Comparison of ENCODE assay signal across 7 mouse cellular contexts in the genomic region with DNA sequence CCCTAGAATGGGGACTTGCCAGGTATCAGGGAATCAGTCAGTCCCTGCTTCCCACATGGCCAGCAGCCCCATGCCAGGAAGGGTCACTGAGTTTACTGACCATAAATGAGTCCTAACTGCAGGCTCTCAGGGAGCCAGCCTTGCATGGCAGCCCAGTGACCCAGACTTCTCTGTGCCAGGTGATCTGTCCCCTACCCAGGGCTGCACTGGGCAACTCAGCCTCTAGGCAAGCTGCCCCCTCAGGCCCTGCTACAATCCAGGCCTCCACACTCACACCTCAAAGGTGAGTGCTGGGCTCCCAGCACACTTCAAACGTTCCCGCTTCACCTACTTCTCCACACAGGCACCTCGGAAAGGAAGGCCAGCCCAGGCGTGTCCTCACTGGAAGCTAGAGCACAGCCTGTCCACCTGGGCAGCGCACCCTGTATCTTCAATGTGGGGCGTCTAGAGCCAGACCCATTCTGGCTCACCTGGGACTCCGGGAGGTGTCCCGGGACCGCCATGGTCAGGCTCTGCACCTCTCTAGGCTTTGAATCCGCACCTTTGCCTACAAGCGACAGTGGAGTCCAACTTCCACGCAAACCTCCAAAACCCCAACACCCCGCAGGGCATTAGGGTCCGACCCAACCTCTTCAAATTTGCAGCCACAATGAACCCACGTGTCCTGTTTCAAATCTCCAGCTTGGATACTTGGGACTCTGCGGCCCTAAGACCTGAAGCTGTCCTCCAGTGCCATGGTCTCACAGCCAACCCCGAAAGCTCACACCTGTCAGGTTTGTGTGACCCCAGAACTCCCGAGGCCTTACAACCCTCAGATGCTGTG. TPM values are rescaled to one million over a fixed set of nuclear protein-coding genes. Genes with fewer than 3 reads are reported as not detected.
A peak's percentile ranks its signal among the peaks of the same experiment; 100 is the strongest.
DNase-seq lines count a peak whose midpoint lies in the region; ATAC-seq and TF ChIP-seq lines count a peak whose summit lies in the region.

No protein-coding gene starts in this region.

- no peak for TF ChIP-seq CTCF in kidney, postnatal 0 days (IDR thresholded peaks at IDR 0.05; ENCODE audit: low read depth)

- peak overlapping the region; percentile 75 for H3K4me3 ChIP-seq in neural tube, embryonic 11.5 days (ENCODE audit: low read depth, low read length)
- peak overlapping the region; percentile 88 for H3K4me3 ChIP-seq in forebrain, embryonic 12.5 days (replicated peaks)
- peak overlapping the region; percentile 83 for H3K4me3 ChIP-seq in kidney, postnatal 0 days (replicated peaks; ENCODE audit: low read depth, low read length)
- H3K4me3 ChIP-seq in neural tube, embryonic 14.5 days (ENCODE audit: low read depth, low read length) = peak overlapping the region; percentile 74

- 0 out of 2 replicates have a peak, but pooled peaks cover 2% of the 10 kb centered on the region for H3K36me3 ChIP-seq in neural tube, embryonic 11.5 days (ENCODE audit: control insufficient read depth, insufficient read depth, low read length)
- peaks cover 8% of the 10 kb centered on the region for H3K36me3 ChIP-seq in forebrain, embryonic 12.5 days (replicated peaks)
- 0 out of 2 replicates have a peak, but pooled peaks cover 3% of the 10 kb centered on the region for H3K36me3 ChIP-seq in kidney, postnatal 0 days (ENCODE audit: insufficient read depth, low read length)
- H3K36me3 ChIP-seq in neural tube, embryonic 14.5 days (ENCODE audit: control insufficient read depth, insufficient read depth, low read length) = no peaks in the 10 kb centered on the region

- no peaks in the 10 kb centered on the region for H3K27me3 ChIP-seq in neural tube, embryonic 11.5 days (ENCODE audit: control insufficient read depth, insufficient read depth, low read length)
- peaks cover 19% of the 10 kb centered on the region; the same call in 1 of the 2 replicates for H3K27me3 ChIP-seq in forebrain, embryonic 12.5 days
- no peaks in the 10 kb centered on the region for H3K27me3 ChIP-seq in kidney, postnatal 0 days (ENCODE audit: insufficient read depth, low read length)
- no peaks in the 10 kb centered on the region for H3K27me3 ChIP-seq in neural tube, embryonic 14.5 days (ENCODE audit: control insufficient read depth, insufficient read depth, low read length)

- peaks cover 33% of the 10 kb centered on the region for H3K4me1 ChIP-seq in neural tube, embryonic 11.5 days (ENCODE audit: control insufficient read depth, insufficient read depth, low read length)
- peaks cover 74% of the 10 kb centered on the region for H3K4me1 ChIP-seq in forebrain, embryonic 12.5 days
- H3K4me1 ChIP-seq in kidney, postnatal 0 days (replicated peaks; ENCODE audit: insufficient read depth, low read length) = peaks cover 14% of the 10 kb centered on the region; the same call in 1 of the 2 replicates
- H3K4me1 ChIP-seq in neural tube, embryonic 14.5 days (ENCODE audit: control insufficient read depth, insufficient read depth, low read length) = peaks cover 32% of the 10 kb centered on the region

- ATAC-seq in neural tube, embryonic 11.5 days (ENCODE audit: insufficient read depth, low FRiP score, low TSS enrichment) = no peak
- no peak for ATAC-seq in forebrain, embryonic 12.5 days (ENCODE audit: low FRiP score)
- no peak for ATAC-seq in kidney, postnatal 0 days (replicated peaks; ENCODE audit: low FRiP score, low read depth)
- ATAC-seq in neural tube, embryonic 14.5 days (ENCODE audit: low read depth) = no peak

- 0 out of 2 replicates have a peak, but pooled peaks cover 2% of the 10 kb centered on the region for H3K9me3 ChIP-seq in neural tube, embryonic 11.5 days (ENCODE audit: control insufficient read depth, low read length)
- no peaks in the 10 kb centered on the region for H3K9me3 ChIP-seq in forebrain, embryonic 12.5 days
- no peaks in the 10 kb centered on the region for H3K9me3 ChIP-seq in kidney, postnatal 0 days (replicated peaks; ENCODE audit: low read length)
- no peaks in the 10 kb centered on the region for H3K9me3 ChIP-seq in neural tube, embryonic 14.5 days (ENCODE audit: control insufficient read depth, low read length)

- 67% methylated on average over 18 of the region's 18 CpGs for WGBS in neural tube, embryonic 11.5 days
- 73% methylated on average over 18 of the region's 18 CpGs for WGBS in forebrain, embryonic 12.5 days
- 45% methylated on average over 18 of the region's 18 CpGs for WGBS in kidney, postnatal 0 days
- WGBS in neural tube, embryonic 14.5 days = 71% methylated on average over 18 of the region's 18 CpGs

- 0 out of 2 replicates have a peak overlapping the region, but pooled peaks have one; percentile 27 for H3K27ac ChIP-seq in neural tube, embryonic 11.5 days (ENCODE audit: low read depth, low read length)
- H3K27ac ChIP-seq in forebrain, embryonic 12.5 days = no peak overlapping the region
- H3K27ac ChIP-seq in kidney, postnatal 0 days = peak overlapping the region; percentile 98
- H3K27ac ChIP-seq in neural tube, embryonic 14.5 days (ENCODE audit: low read depth, low read length) = no peak overlapping the region

- H3K4me2 ChIP-seq in neural tube, embryonic 11.5 days (ENCODE audit: low read depth) = peak overlapping the region; percentile 95
- peak overlapping the region; percentile 84 for H3K4me2 ChIP-seq in forebrain, embryonic 12.5 days
- H3K4me2 ChIP-seq in kidney, postnatal 0 days (ENCODE audit: low read length) = peak overlapping the region; percentile 93
- H3K4me2 ChIP-seq in neural tube, embryonic 14.5 days (ENCODE audit: low read depth, low read length) = peak overlapping the region; percentile 86

- DNase-seq in neural tube, embryonic 11.5 days (ENCODE audit: low spot score) = no peak
- no peak for DNase-seq in neural tube, embryonic 10.5 days (ENCODE audit: extremely low spot score, low spot score)
- no peak for DNase-seq in kidney, postnatal 0 days (ENCODE audit: low spot score)
- DNase-seq in ovary, adult 18-20 months (ENCODE audit: low spot score) = no peak
- no peak for DNase-seq in embryo, embryonic 10.5 days (ENCODE audit: low spot score)

- H3K9ac ChIP-seq in neural tube, embryonic 11.5 days (ENCODE audit: low read length) = peak overlapping the region; percentile 7; the same call in 1 of the 2 replicates
- peak overlapping the region; percentile 87 for H3K9ac ChIP-seq in forebrain, embryonic 12.5 days
- H3K9ac ChIP-seq in kidney, postnatal 0 days (ENCODE audit: low read depth, low read length) = peak overlapping the region; percentile 92
- H3K9ac ChIP-seq in neural tube, embryonic 14.5 days (replicated peaks; ENCODE audit: low read depth, low read length) = peak overlapping the region; percentile 92

RNA-seq across cellular contexts. Expression of gene Ssbp4, which starts 1.7 kb away (rescaled TPM):
- polyA plus RNA-seq in neural tube, embryonic 11.5 days (2014; fragmentation: Nextera tagmentation; extraction: Ambion mirVana) = 125 and 137 TPM in 2 replicates
- polyA plus RNA-seq in forebrain, embryonic 12.5 days (2016; fragmentation: Nextera tagmentation; extraction: Ambion mirVana) = 97.4 and 106 TPM in 2 replicates
- 166 and 188 TPM in 2 replicates for polyA plus RNA-seq in kidney, postnatal 0 days (2015; fragmentation: Nextera tagmentation; extraction: Ambion mirVana)
- polyA plus RNA-seq in neural tube, embryonic 14.5 days (2014; fragmentation: Nextera tagmentation; extraction: Ambion mirVana) = 163 and 240 TPM in 2 replicates

RNA-seq across cellular contexts. Expression of gene Lrrc25, which starts 9.0 kb away (rescaled TPM):
- polyA plus RNA-seq in neural tube, embryonic 11.5 days (2014; fragmentation: Nextera tagmentation; extraction: Ambion mirVana) = 0.85 and 1.2 TPM in 2 replicates
- polyA plus RNA-seq in forebrain, embryonic 12.5 days (2016; fragmentation: Nextera tagmentation; extraction: Ambion mirVana) = 0.31 and 0.45 TPM in 2 replicates
- polyA plus RNA-seq in kidney, postnatal 0 days (2015; fragmentation: Nextera tagmentation; extraction: Ambion mirVana) = 1.9 and 2.8 TPM in 2 replicates
- polyA plus RNA-seq in neural tube, embryonic 14.5 days (2014; fragmentation: Nextera tagmentation; extraction: Ambion mirVana) = 0.20 and 1.8 TPM in 2 replicates

RNA-seq across cellular contexts. Expression of gene Isyna1, which starts 12.8 kb away (rescaled TPM):
- 87.9 and 90.7 TPM in 2 replicates for polyA plus RNA-seq in neural tube, embryonic 11.5 days (2014; fragmentation: Nextera tagmentation; extraction: Ambion mirVana)
- 101 and 107 TPM in 2 replicates for polyA plus RNA-seq in forebrain, embryonic 12.5 days (2016; fragmentation: Nextera tagmentation; extraction: Ambion mirVana)
- polyA plus RNA-seq in kidney, postnatal 0 days (2015; fragmentation: Nextera tagmentation; extraction: Ambion mirVana) = 166 and 169 TPM in 2 replicates
- polyA plus RNA-seq in neural tube, embryonic 14.5 days (2014; fragmentation: Nextera tagmentation; extraction: Ambion mirVana) = 65.5 and 73.3 TPM in 2 replicates

RNA-seq across cellular contexts. Expression of gene Gdf15, which starts 25.3 kb away (rescaled TPM):
- polyA plus RNA-seq in neural tube, embryonic 11.5 days (2014; fragmentation: Nextera tagmentation; extraction: Ambion mirVana) = 0.28 TPM in 1 of 2 replicates, not detected in the other
- 0.14 TPM in 1 of 2 replicates, not detected in the other for polyA plus RNA-seq in forebrain, embryonic 12.5 days (2016; fragmentation: Nextera tagmentation; extraction: Ambion mirVana)
- polyA plus RNA-seq in kidney, postnatal 0 days (2015; fragmentation: Nextera tagmentation; extraction: Ambion mirVana) = 3.0 and 3.2 TPM in 2 replicates
- 0.54 TPM in 1 of 2 replicates, not detected in the other for polyA plus RNA-seq in neural tube, embryonic 14.5 days (2014; fragmentation: Nextera tagmentation; extraction: Ambion mirVana)

RNA-seq across cellular contexts. Expression of gene Pgpep1, which starts 53.2 kb away (rescaled TPM):
- 246 and 268 TPM in 2 replicates for polyA plus RNA-seq in neural tube, embryonic 11.5 days (2014; fragmentation: Nextera tagmentation; extraction: Ambion mirVana)
- polyA plus RNA-seq in forebrain, embryonic 12.5 days (2016; fragmentation: Nextera tagmentation; extraction: Ambion mirVana) = 69.3 and 70.4 TPM in 2 replicates
- 84.2 and 87.5 TPM in 2 replicates for polyA plus RNA-seq in kidney, postnatal 0 days (2015; fragmentation: Nextera tagmentation; extraction: Ambion mirVana)
- polyA plus RNA-seq in neural tube, embryonic 14.5 days (2014; fragmentation: Nextera tagmentation; extraction: Ambion mirVana) = 74.5 and 85.2 TPM in 2 replicates

Comparison
In these comparisons a context has a peak if more than half of its experiments do, and no peak if none do; other contexts are left out.
1. H3K27ac ChIP-seq: peak in neural tube, embryonic 11.5 days (single experiment) and kidney, postnatal 0 days (single experiment); none in forebrain, embryonic 12.5 days (single experiment) and neural tube, embryonic 14.5 days (single experiment).
2. H3K9ac ChIP-seq: peak in every context shown above with its lines; median percentile 92 in kidney, postnatal 0 days; 92 in neural tube, embryonic 14.5 days; 87 in forebrain, embryonic 12.5 days; 7 in neural tube, embryonic 11.5 days.
3. Peak in every context shown above with its lines, with median percentiles within 50 percentile points of each other: H3K4me2 ChIP-seq and H3K4me3 ChIP-seq.